Mouse (Mus musculus): Measurements from ENCODE around the gene Mfsd13b.

- no peak for TF ChIP-seq CTCF (IDR thresholded peaks at IDR 0.05; ENCODE audit: extremely low read depth, insufficient read depth, low read length)
- no peak for TF ChIP-seq POLR2A (IDR thresholded peaks at IDR 0.05; ENCODE audit: extremely low read depth, insufficient read depth, low read length)
These were observed 49.2 kb upstream of the Mfsd13b start for GRCm38 (mm10) chr7:120933110-120933509.

Data from cortical plate, adult 2 months (tissue).